Mouse (Mus musculus) intestine, postnatal 0 days (tissue): ENCODE measurements around the gene Rasgrp3. TPM values are rescaled to one million over a fixed set of nuclear protein-coding genes. Genes with fewer than 3 reads are reported as not detected.

Source experiments
- ATAC-seq: fragments of 200-750 bp; cut with Nextera tagmentation; 2 replicates; pipeline ENCODE4 v1.8.0; 2017; ENCODE audit warnings: mild to moderate bottlenecking, moderate TSS enrichment, moderate library complexity
- H3K27ac ChIP-seq: fragments of 300-500 bp; sonication (generic); 2 replicates; pipeline ENCODE4 v1.5.1; 2014; ENCODE audit warnings: mild to moderate bottlenecking, low read depth, low read length, moderate library complexity
- H3K27me3 ChIP-seq: fragments of 300-500 bp; sonication (generic); replicated peaks from 2 replicates; pipeline ENCODE4 v1.6.1; 2014; ENCODE audit warnings: low read length, mixed read lengths; ENCODE audit not compliant: control insufficient read depth, insufficient read depth
- H3K36me3 ChIP-seq: fragments of 300-500 bp; sonication (generic); 2 replicates; pipeline ENCODE4 v1.6.1; 2014; ENCODE audit warnings: mild to moderate bottlenecking, moderate library complexity; ENCODE audit not compliant: control insufficient read depth, insufficient read depth
- H3K4me1 ChIP-seq: fragments of 300-500 bp; sonication (generic); replicated peaks from 2 replicates; pipeline ENCODE4 v1.6.1; 2014; ENCODE audit warnings: antibody characterized with exemption, low read length, mixed read lengths; ENCODE audit not compliant: control insufficient read depth, insufficient read depth
- H3K4me2 ChIP-seq: fragments of 300-500 bp; sonication (generic); replicated peaks from 2 replicates; pipeline ENCODE4 v1.6.1; 2014; ENCODE audit warnings: low read depth, mild to moderate bottlenecking, moderate library complexity
- H3K4me3 ChIP-seq: fragments of 300-500 bp; sonication (generic); 2 replicates; pipeline ENCODE4 v1.5.1; 2014; ENCODE audit warnings: low read depth, low read length
- H3K9ac ChIP-seq: fragments of 300-500 bp; sonication (generic); 2 replicates; pipeline ENCODE4 v1.6.1; 2014; ENCODE audit warnings: mild to moderate bottlenecking, low read depth, low read length
- H3K9me3 ChIP-seq: fragments of 300-500 bp; sonication (generic); 2 replicates; pipeline ENCODE4 v1.6.1; 2016; ENCODE audit warnings: mixed run types; ENCODE audit not compliant: control insufficient read depth
- CTCF ChIP-seq: sonication (generic); IDR thresholded peaks from 2 replicates; pipeline ENCODE4 v1.5.1; 2016; ENCODE audit warnings: low read depth, mild to moderate bottlenecking, control low read depth, antibody characterized with exemption, moderate library complexity
- WGBS: fragments of 180-500 bp; shearing (Covaris S2); extraction: QIAGEN DNeasy Blood & Tissue Kit; methylation state at CpG from one replicate; pipeline ENCODE4 v1.1.7; 2014; 5-methylcytosine and 5-hydroxymethylcytosine counted together
- polyA plus RNA-seq: library from polyadenylated mRNA; unstranded; fragments of >200 nt; fragmentation: Nextera tagmentation; extraction: Ambion mirVana; gene quantifications from 2 replicates; pipeline ENCODE4 v1.2.1, GENCODE M21; 2015

Gene Rasgrp3
- polyA plus RNA-seq, 1 experiment from 2014 or later, result 5.1 TPM

DNA sequence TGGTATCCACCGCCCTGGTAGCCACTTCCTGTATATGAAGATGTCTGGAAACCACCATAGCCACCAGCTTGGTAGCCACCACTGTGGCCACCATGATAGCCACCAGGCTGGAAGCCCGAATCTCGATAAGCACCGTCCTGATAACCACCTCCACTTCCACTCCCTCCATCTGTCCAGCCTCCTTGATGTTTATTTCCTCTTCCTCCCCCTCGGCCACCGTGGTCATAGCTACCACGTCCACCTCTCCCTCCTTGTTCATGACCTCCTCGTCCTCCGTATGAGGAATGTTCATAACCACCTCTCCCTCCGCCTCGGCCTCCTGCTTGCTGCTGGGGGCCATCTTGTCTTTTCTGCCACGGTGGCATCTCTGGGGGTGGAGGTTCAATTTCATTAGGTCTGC, 102.7 kb downstream of the Rasgrp3 start:
- Histone ChIP-seq H3K9ac (no peak overlapping the region), H3K4me3 (no peak overlapping the region), H3K36me3 (peaks cover 31% of the 10 kb centered on the region), H3K27ac (no peak overlapping the region; the same call in 1 of the 2 replicates), H3K4me2 (no peak overlapping the region), H3K4me1 (no peaks in the 10 kb centered on the region), H3K27me3 (no peaks in the 10 kb centered on the region), H3K9me3 (no peaks in the 10 kb centered on the region)
- no peak for TF ChIP-seq CTCF
- ATAC-seq, result no peak
- 70% methylated on average over 12 of the region's 12 CpGs for WGBS

DNA sequence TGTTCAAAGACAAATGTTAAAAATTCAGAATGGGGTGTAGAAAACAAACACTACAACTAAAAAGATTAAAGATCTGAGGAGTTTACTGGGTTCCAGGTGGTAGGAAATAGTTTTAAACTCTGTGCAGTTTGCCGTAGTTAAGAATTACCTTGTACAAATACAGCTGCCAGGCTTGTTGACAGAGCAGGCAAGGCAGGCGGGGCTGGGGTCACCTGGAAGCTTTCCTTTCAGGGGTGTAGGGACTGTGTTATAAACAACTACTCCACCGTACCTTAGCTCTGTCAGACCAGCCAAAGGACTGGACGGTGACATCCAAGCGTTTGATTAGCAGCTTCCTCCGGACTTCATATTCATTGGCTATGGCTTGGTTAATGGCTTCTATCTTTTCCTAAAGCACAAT, 103.4 kb downstream of the Rasgrp3 start:
- H3K4me3 ChIP-seq, result no peak overlapping the region
- H3K27me3 ChIP-seq, result no peaks in the 10 kb centered on the region
- ATAC-seq, result peak; percentile 60; the same call in 1 of the 2 replicates
- TF ChIP-seq CTCF, result no peak
- no peak overlapping the region for H3K27ac ChIP-seq
- H3K4me1 ChIP-seq, result no peaks in the 10 kb centered on the region
- no peak overlapping the region for H3K4me2 ChIP-seq
- 39% methylated on average over 6 of the region's 6 CpGs for WGBS
- H3K9ac ChIP-seq, result no peak overlapping the region
- peaks cover 34% of the 10 kb centered on the region for H3K36me3 ChIP-seq
- H3K9me3 ChIP-seq, result no peaks in the 10 kb centered on the region

DNA sequence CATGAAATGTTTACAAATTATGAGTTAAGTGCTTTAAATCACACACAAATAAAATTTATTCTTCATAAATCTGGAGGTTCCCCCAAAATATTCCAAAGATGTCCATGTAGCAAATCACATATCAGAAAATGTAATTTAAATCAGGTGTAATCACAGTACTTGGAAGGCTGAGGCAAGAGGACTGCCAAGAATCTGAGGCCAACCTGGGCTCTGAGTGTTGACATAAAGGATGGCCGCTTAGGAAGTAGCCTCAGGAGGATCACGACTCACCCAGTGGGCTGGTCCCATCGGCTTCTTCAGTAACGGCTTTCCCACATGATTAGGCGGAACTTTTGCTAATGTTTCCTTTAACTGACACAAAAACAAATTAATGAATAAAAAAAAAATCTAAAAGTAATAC, 104.1 kb downstream of the Rasgrp3 start:
- no peak for TF ChIP-seq CTCF
- Histone ChIP-seq H3K4me2 (no peak overlapping the region), H3K36me3 (peaks cover 40% of the 10 kb centered on the region), H3K9me3 (no peaks in the 10 kb centered on the region), H3K27ac (no peak overlapping the region), H3K9ac (no peak overlapping the region), H3K27me3 (no peaks in the 10 kb centered on the region), H3K4me3 (no peak overlapping the region), H3K4me1 (no peaks in the 10 kb centered on the region)
- no peak for ATAC-seq
- WGBS, result 56% methylated on average over 5 of the region's 5 CpGs

DNA sequence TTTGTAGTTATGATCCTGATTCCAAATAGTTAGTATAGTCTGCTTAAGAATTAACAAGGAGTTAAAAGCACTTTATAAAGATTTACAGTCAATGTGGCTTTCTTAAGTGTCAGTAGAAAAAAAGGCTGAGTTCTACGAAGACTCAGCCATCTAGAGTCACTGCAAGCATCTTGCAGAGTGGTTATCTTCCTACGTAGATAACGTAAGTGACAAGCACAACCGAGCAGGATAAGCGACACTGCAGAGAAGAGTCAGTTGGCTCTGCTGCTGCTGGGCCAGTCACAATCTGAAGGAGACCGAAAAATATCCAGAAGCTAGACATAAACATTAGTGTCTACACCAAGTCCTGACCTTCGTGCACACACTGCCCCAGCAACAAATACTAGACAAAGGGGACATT, 107.7 kb downstream of the Rasgrp3 start:
- Histone ChIP-seq H3K9ac (no peak overlapping the region), H3K9me3 (no peaks in the 10 kb centered on the region), H3K27me3 (no peaks in the 10 kb centered on the region), H3K4me2 (no peak overlapping the region), H3K4me1 (no peaks in the 10 kb centered on the region), H3K4me3 (no peak overlapping the region), H3K27ac (no peak overlapping the region), H3K36me3 (peaks cover 36% of the 10 kb centered on the region)
- 55% methylated on average over 7 of the region's 7 CpGs for WGBS
- ATAC-seq, result no peak
- no peak for TF ChIP-seq CTCF

DNA sequence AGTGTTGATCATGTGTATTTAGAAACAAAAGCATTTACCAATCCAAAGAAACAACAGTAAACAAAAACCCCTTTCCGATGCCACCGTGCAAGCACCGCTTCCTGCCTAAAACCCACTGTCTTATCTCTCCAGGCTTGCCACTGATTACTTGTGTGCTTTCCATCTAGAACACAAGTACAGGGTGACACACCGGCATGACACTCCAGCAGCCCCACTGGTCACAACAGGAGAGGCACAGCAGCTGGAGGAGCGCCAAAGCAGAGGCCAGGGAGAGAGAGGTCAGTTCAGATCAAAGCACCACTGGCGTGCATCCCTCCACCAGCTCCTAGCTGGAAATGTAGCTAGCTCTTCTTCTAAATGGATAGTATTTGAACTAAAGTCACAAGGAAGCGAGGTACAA, 108.6 kb downstream of the Rasgrp3 start:
- H3K27me3 ChIP-seq, result no peaks in the 10 kb centered on the region
- no peaks in the 10 kb centered on the region for H3K9me3 ChIP-seq
- H3K4me2 ChIP-seq, result no peak overlapping the region
- no peaks in the 10 kb centered on the region for H3K4me1 ChIP-seq
- H3K9ac ChIP-seq, result no peak overlapping the region
- no peak overlapping the region for H3K4me3 ChIP-seq
- H3K27ac ChIP-seq, result no peak overlapping the region
- 82% methylated on average over 7 of the region's 7 CpGs for WGBS
- no peak for TF ChIP-seq CTCF
- no peak for ATAC-seq
- peaks cover 28% of the 10 kb centered on the region for H3K36me3 ChIP-seq

DNA sequence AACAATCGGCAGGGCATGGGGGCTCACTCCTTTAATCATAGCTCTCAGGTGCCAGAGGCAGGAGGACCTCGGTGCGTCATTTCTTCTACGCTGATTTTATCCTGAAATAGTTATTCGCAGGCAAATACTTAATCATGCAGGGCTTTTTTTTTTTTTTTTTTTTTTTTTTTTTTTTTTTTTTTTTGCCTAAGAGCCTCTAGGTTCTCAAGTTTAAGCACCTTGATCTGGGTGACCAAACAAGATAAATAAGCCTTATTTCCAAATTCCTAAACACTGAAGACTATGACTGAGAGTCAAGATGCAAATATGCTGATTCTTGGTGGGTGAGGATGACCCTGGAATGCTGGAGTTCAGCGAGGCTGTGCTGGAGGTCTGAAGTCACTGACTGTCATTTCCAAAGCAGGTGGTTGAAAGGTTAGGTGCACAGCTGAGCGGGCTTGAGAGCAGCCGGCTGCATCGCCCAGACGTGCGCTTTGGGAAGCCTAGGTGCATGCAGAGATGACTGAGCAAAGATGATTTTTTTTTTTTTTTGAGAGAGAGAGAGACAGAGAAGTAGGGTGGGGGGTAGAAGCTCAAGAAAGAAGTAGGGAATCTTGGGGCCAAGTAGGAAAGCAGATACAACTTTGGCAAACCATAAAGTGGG, 115.2 kb downstream of the Rasgrp3 start:
- Histone ChIP-seq H3K27ac (no peak overlapping the region), H3K4me3 (peak overlapping the region; percentile 80), H3K9ac (peak overlapping the region; percentile 77), H3K4me1 (no peaks in the 10 kb centered on the region), H3K36me3 (no peaks in the 10 kb centered on the region), H3K9me3 (no peaks in the 10 kb centered on the region), H3K27me3 (no peaks in the 10 kb centered on the region), H3K4me2 (peak overlapping the region; percentile 90)
- WGBS, result 38% methylated on average over 11 of the region's 11 CpGs
- TF ChIP-seq CTCF, result no peak
- ATAC-seq, result no peak
